Mouse (Mus musculus) olfactory bulb, adult 2 months (tissue): Measurements from ENCODE around the gene Olfr1510.

Experiments
- CTCF ChIP-seq: fragments of 200-500 bp; IDR thresholded peaks from 2 replicates; pipeline ENCODE4 v1.5.1; 2012; ENCODE audit warnings: low read depth, mild to moderate bottlenecking, low read length, moderate library complexity; ENCODE audit not compliant: insufficient read depth
- POLR2A ChIP-seq: fragments of 200-500 bp; IDR thresholded peaks from 2 replicates; pipeline ENCODE4 v1.6.1; 2012; ENCODE audit warnings: mild to moderate bottlenecking, low read depth, low read length, moderate library complexity; ENCODE audit not compliant: insufficient read depth

- no peak for TF ChIP-seq CTCF
- no peak for TF ChIP-seq POLR2A
These were observed 47.8 kb upstream of the Olfr1510 start for GRCm38 (mm10) chr14:52461928-52462327.
